Mouse (Mus musculus) midbrain, embryonic 14.5 days (tissue): ENCODE results near the gene Cd163. TPM values are rescaled to one million over a fixed set of nuclear protein-coding genes. Genes with fewer than 3 reads are reported as not detected.
A peak's percentile ranks its signal among the peaks of the same experiment; 100 is the strongest.

Source experiments
- ATAC-seq: fragments of 200-750 bp; cut with Nextera tagmentation; 2 replicates; pipeline ENCODE4 v1.8.0; 2017; ENCODE audit warnings: moderate number of reproducible peaks, moderate library complexity; ENCODE audit not compliant: low FRiP score, low TSS enrichment
- DNase-seq: peaks from one replicate; pipeline ENCODE4 v3.0.0-alpha.2; 2015
- H3K27ac ChIP-seq: fragments of 300-500 bp; sonication (generic); replicated peaks from 2 replicates; pipeline ENCODE4 v1.5.1; 2014; ENCODE audit warnings: mild to moderate bottlenecking, low read depth, low read length, moderate library complexity
- H3K27me3 ChIP-seq: fragments of 300-500 bp; sonication (generic); 2 replicates; pipeline ENCODE4 v1.6.1; 2014; ENCODE audit warnings: low read length, control low read depth, mixed read lengths; ENCODE audit not compliant: control insufficient read depth, insufficient read depth
- H3K36me3 ChIP-seq: fragments of 300-500 bp; sonication (generic); 2 replicates; pipeline ENCODE4 v1.6.1; 2014; ENCODE audit warnings: low read length, control low read depth; ENCODE audit not compliant: control insufficient read depth, insufficient read depth
- H3K4me1 ChIP-seq: fragments of 300-500 bp; sonication (generic); 2 replicates; pipeline ENCODE4 v1.6.1; 2014; ENCODE audit warnings: mild to moderate bottlenecking, antibody characterized with exemption, low read length, control low read depth; ENCODE audit not compliant: control insufficient read depth, insufficient read depth
- H3K4me2 ChIP-seq: fragments of 300-500 bp; sonication (generic); 2 replicates; pipeline ENCODE4 v1.6.1; 2014; ENCODE audit warnings: mild to moderate bottlenecking, low read length, moderate library complexity
- H3K4me3 ChIP-seq: fragments of 300-500 bp; sonication (generic); replicated peaks from 2 replicates; pipeline ENCODE4 v1.5.1; 2014; ENCODE audit warnings: low read depth, low read length
- H3K9ac ChIP-seq: fragments of 300-500 bp; sonication (generic); replicated peaks from 2 replicates; pipeline ENCODE4 v1.6.1; 2014; ENCODE audit warnings: mild to moderate bottlenecking, low read length, moderate library complexity
- H3K9me3 ChIP-seq: fragments of 300-500 bp; sonication (generic); 2 replicates; pipeline ENCODE4 v1.6.1; 2016; ENCODE audit warnings: low read length, control low read depth, mixed read lengths; ENCODE audit not compliant: control insufficient read depth
- WGBS: fragments of 180-500 bp; shearing (Covaris S2); extraction: QIAGEN DNeasy Blood & Tissue Kit; methylation state at CpG from one replicate; pipeline ENCODE4 v1.1.7; 2014; 5-methylcytosine and 5-hydroxymethylcytosine counted together
- polyA plus RNA-seq: library from polyadenylated mRNA; unstranded; fragments of >200 nt; fragmentation: Nextera tagmentation; extraction: Ambion mirVana; gene quantifications from 2 replicates; pipeline ENCODE4 v1.2.1, GENCODE M21; 2014

Gene Cd163
- polyA plus RNA-seq, 1 experiment from 2014 or later = 0.24 TPM

- Histone ChIP-seq H3K27ac (no peak overlapping the region), H3K4me1 (no peaks in the 10 kb centered on the region), H3K36me3 (no peaks in the 10 kb centered on the region), H3K9ac (no peak overlapping the region), H3K4me3 (no peak overlapping the region), H3K4me2 (no peak overlapping the region), H3K27me3 (no peaks in the 10 kb centered on the region), H3K9me3 (no peaks in the 10 kb centered on the region)
- DNase-seq (no peak), ATAC-seq (no peak)
- 88% methylated on average over 5 of the region's 5 CpGs for WGBS
Observed at GRCm38 (mm10) chr6:124376311-124376710, 71.9 kb downstream of the Cd163 start.

GRCm38 (mm10) chr6:124377494-124378255 lies 73.2 kb downstream of the Cd163 start:
- Histone ChIP-seq H3K27me3 (no peaks in the 10 kb centered on the region), H3K27ac (no peak overlapping the region), H3K9ac (no peak overlapping the region), H3K9me3 (no peaks in the 10 kb centered on the region), H3K36me3 (no peaks in the 10 kb centered on the region), H3K4me1 (no peaks in the 10 kb centered on the region), H3K4me3 (no peak overlapping the region), H3K4me2 (no peak overlapping the region)
- WGBS = 82% methylated on average over 4 of the region's 4 CpGs
- ATAC-seq (no peak), DNase-seq (no peak)

GRCm38 (mm10) chr6:124379331-124379730 lies 74.9 kb downstream of the Cd163 start:
- DNase-seq = peak; percentile 79
- Histone ChIP-seq H3K36me3 (no peaks in the 10 kb centered on the region), H3K9ac (no peak overlapping the region), H3K9me3 (no peaks in the 10 kb centered on the region), H3K27ac (no peak overlapping the region), H3K4me2 (no peak overlapping the region), H3K27me3 (no peaks in the 10 kb centered on the region), H3K4me3 (no peak overlapping the region), H3K4me1 (no peaks in the 10 kb centered on the region)
- ATAC-seq = no peak; the same call in 1 of the 2 replicates
- WGBS = 34% methylated on average over 10 of the region's 10 CpGs

Other genes starting within 250 kb of the Cd163 start
- not detected in 2 replicates for gene Vmn2r27, start 72.8 kb upstream of the Cd163 start, polyA plus RNA-seq
- gene Pex5, start 110.4 kb downstream of the Cd163 start, polyA plus RNA-seq = 63.8 and 66.2 TPM in 2 replicates
- gene Clstn3, start 160.1 kb downstream of the Cd163 start, polyA plus RNA-seq = 78.0 and 105 TPM in 2 replicates
- gene C1rl, start 188.5 kb downstream of the Cd163 start, polyA plus RNA-seq = 0.09 and 0.27 TPM in 2 replicates
- gene C1ra, start 207.7 kb downstream of the Cd163 start, polyA plus RNA-seq = 0.12 TPM in 1 of 2 replicates, not detected in the other
- 0.27 and 0.28 TPM in 2 replicates for gene C1s1, start 237.7 kb downstream of the Cd163 start, polyA plus RNA-seq